31 mouse cellular contexts compared by ENCODE assay signal in genomic region chr8:107691251-107691650, GRCm38 (mm10).
DNase-seq lines count a peak whose midpoint lies in the region; ATAC-seq and TF ChIP-seq lines count a peak whose summit lies in the region.
"Had no signal": no experiment of that assay in that cellular context is flagged by ENCODE, and none has a peak within 500 bp of the region (broad histone marks: within the 10 kb centered on the region; RNA-seq: fewer than 3 reads in every experiment).

No protein-coding gene starts in this region.

- H3K4me2 ChIP-seq in limb, embryonic 12.5 days, result no peak overlapping the region
- H3K4me2 ChIP-seq: embryonic facial prominence, embryonic 12.5 days; heart, embryonic 12.5 days; intestine, embryonic 15.5 days; liver, embryonic 12.5 days had no signal

- WGBS in heart, embryonic 10.5 days, result 86% methylated on average over 4 of the region's 4 CpGs
- 72% methylated on average over 4 of the region's 4 CpGs for WGBS in limb, embryonic 12.5 days

- TF ChIP-seq CTCF in brain, embryonic 14.5 days (IDR thresholded peaks at IDR 0.05; ENCODE audit: borderline replicate concordance, extremely low read depth, insufficient read depth, insufficient read length), result no peak

- no peak overlapping the region for H3K4me3 ChIP-seq in heart, embryonic 10.5 days
- no peak overlapping the region for H3K4me3 ChIP-seq in limb, embryonic 12.5 days (replicated peaks)
- H3K4me3 ChIP-seq: embryonic facial prominence, embryonic 12.5 days; heart, embryonic 12.5 days; hindbrain, embryonic 10.5 days; intestine, embryonic 15.5 days; liver, embryonic 12.5 days had no signal

- peak; percentile 50 for DNase-seq in heart, embryonic 10.5 days (ENCODE audit: low spot score)
- no peak for DNase-seq in heart, postnatal 4 days
- peak; percentile 39 for DNase-seq in brain, embryonic 14.5 days (ENCODE audit: low read depth)
- DNase-seq in layer of hippocampus, adult 9-11 months, result peak; percentile 14
- no peak for DNase-seq in cerebellum, adult 9-10 months
- DNase-seq in left cerebral cortex, adult 9 months (ENCODE audit: low spot score in 2 of 2), result no peak
- DNase-seq: adrenal gland, adult 8-10 months; cerebellum, adult 11 months; cerebellum, adult 9-11 months; embryo, embryonic 11 days; gastrocnemius, postnatal 25 days; heart, adult 18-20 months; kidney, adult 8-10 months; liver, postnatal 0 days; lung, postnatal 36 days; right cerebral cortex, adult 18-20 months; right cerebral cortex, postnatal 4 days; thymus, adult 18-20 months; thymus, postnatal 25 days had no signal

- H3K4me1 ChIP-seq in heart, embryonic 10.5 days, result no peaks in the 10 kb centered on the region
- H3K4me1 ChIP-seq in limb, embryonic 12.5 days (replicated peaks), result peaks cover 31% of the 10 kb centered on the region
- H3K4me1 ChIP-seq: heart, embryonic 12.5 days; hindbrain, embryonic 10.5 days; liver, embryonic 12.5 days had no signal

- no peaks in the 10 kb centered on the region for H3K9me3 ChIP-seq in heart, embryonic 10.5 days
- H3K9me3 ChIP-seq in limb, embryonic 12.5 days, result no peaks in the 10 kb centered on the region
- H3K9me3 ChIP-seq: embryonic facial prominence, embryonic 12.5 days; hindbrain, embryonic 10.5 days; intestine, embryonic 15.5 days; liver, embryonic 12.5 days had no signal

- no peak overlapping the region for H3K27ac ChIP-seq in heart, embryonic 10.5 days
- 0 out of 2 replicates have a peak overlapping the region, but pooled peaks have one; percentile 24 for H3K27ac ChIP-seq in limb, embryonic 12.5 days
- H3K27ac ChIP-seq: embryonic facial prominence, embryonic 12.5 days; hindbrain, embryonic 10.5 days; hindbrain, postnatal 0 days; intestine, embryonic 15.5 days; kidney, postnatal 0 days; liver, embryonic 12.5 days; stomach, postnatal 0 days had no signal

- H3K9ac ChIP-seq in limb, embryonic 12.5 days (replicated peaks), result no peak overlapping the region
- H3K9ac ChIP-seq: embryonic facial prominence, embryonic 12.5 days; heart, embryonic 12.5 days; intestine, embryonic 15.5 days; liver, embryonic 12.5 days; liver, postnatal 0 days had no signal

- H3K36me3 ChIP-seq in heart, embryonic 10.5 days, result no peaks in the 10 kb centered on the region
- no peaks in the 10 kb centered on the region for H3K36me3 ChIP-seq in limb, embryonic 12.5 days
- H3K36me3 ChIP-seq: embryonic facial prominence, embryonic 12.5 days; G1E; heart, embryonic 12.5 days; hindbrain, embryonic 10.5 days; intestine, embryonic 15.5 days; liver, embryonic 12.5 days had no signal

- no peak for ATAC-seq in limb, embryonic 12.5 days (ENCODE audit: insufficient number of reproducible peaks, insufficient read depth, low FRiP score, low TSS enrichment, low read depth)
- ATAC-seq: forebrain, embryonic 14.5 days; hindbrain, postnatal 0 days; intestine, embryonic 15.5 days; liver, embryonic 12.5 days; liver, postnatal 0 days; midbrain, embryonic 16.5 days had no signal

- H3K27me3 ChIP-seq in heart, embryonic 10.5 days (ENCODE audit: insufficient read depth, poor library complexity, severe bottlenecking), result no peaks in the 10 kb centered on the region
- no peaks in the 10 kb centered on the region for H3K27me3 ChIP-seq in limb, embryonic 12.5 days
- H3K27me3 ChIP-seq: heart, embryonic 12.5 days; intestine, embryonic 15.5 days; liver, embryonic 12.5 days had no signal

- no peak for TF ChIP-seq POLR2A in brain, embryonic 14.5 days (IDR thresholded peaks at IDR 0.05; ENCODE audit: borderline replicate concordance, extremely low read depth, insufficient read depth, insufficient read length, poor library complexity, severe bottlenecking)

Comparison
In these comparisons a context has a peak if more than half of its experiments do, and no peak if none do; other contexts are left out.
1. DNase-seq: peak in heart, embryonic 10.5 days (single experiment), brain, embryonic 14.5 days (single experiment) and layer of hippocampus, adult 9-11 months (single experiment); none in heart, postnatal 4 days (single experiment), cerebellum, adult 9-10 months (single experiment) and left cerebral cortex, adult 9 months (0 of 2).